Mouse (Mus musculus) lung, postnatal 25 days (tissue): ENCODE data around the gene Pde6b.

Experiments used
- DNase-seq: peaks from one replicate; pipeline ENCODE4 v3.0.0; 2022; ENCODE audit warnings: low spot score

Pde6b gene

GRCm38 (mm10) chr5:108389744-108390143 is 1.6 kb downstream of the Pde6b start:
- no peak for DNase-seq

GRCm38 (mm10) chr5:108403453-108403852 is 15.3 kb downstream of the Pde6b start:
- DNase-seq = no peak

- DNase-seq = no peak
These were observed 17.3 kb downstream of the Pde6b start for GRCm38 (mm10) chr5:108405460-108405859.

- no peak for DNase-seq
These were observed 18.8 kb downstream of the Pde6b start for GRCm38 (mm10) chr5:108406977-108407376.

GRCm38 (mm10) chr5:108414711-108415110 is 26.5 kb downstream of the Pde6b start:
- DNase-seq = no peak

- DNase-seq = no peak
These were observed 34.5 kb downstream of the Pde6b start for GRCm38 (mm10) chr5:108422741-108423140.

GRCm38 (mm10) chr5:108423427-108423826 is 35.2 kb downstream of the Pde6b start:
- no peak for DNase-seq

- peak; percentile 52 for DNase-seq
These were observed 39.0 kb downstream of the Pde6b start for GRCm38 (mm10) chr5:108427186-108427585.

- DNase-seq = no peak
These were observed 43.0 kb downstream of the Pde6b start for GRCm38 (mm10) chr5:108431196-108431595.

- peak; percentile 94 for DNase-seq
These were observed 45.8 kb downstream of the Pde6b start, which contains the start of gene Atp5k for GRCm38 (mm10) chr5:108433804-108434587. Gene Atp5k (minus strand): TSS chr5:108434448.

- DNase-seq = no peak
These were observed 47.9 kb downstream of the Pde6b start for GRCm38 (mm10) chr5:108436101-108436500.

GRCm38 (mm10) chr5:108446973-108447372 is 58.8 kb downstream of the Pde6b start:
- DNase-seq = peak; percentile 39

- DNase-seq = no peak
These were observed 59.7 kb downstream of the Pde6b start for GRCm38 (mm10) chr5:108447857-108448256.

GRCm38 (mm10) chr5:108448785-108449668 is 60.8 kb downstream of the Pde6b start, which contains the start of gene Mfsd7a:
Gene Mfsd7a (minus strand): TSS chr5:108448891.
- peak; percentile 77 for DNase-seq

GRCm38 (mm10) chr5:108450837-108451540 is 62.8 kb downstream of the Pde6b start:
- DNase-seq = no peak

GRCm38 (mm10) chr5:108451611-108452010 is 63.4 kb downstream of the Pde6b start:
- DNase-seq = no peak

GRCm38 (mm10) chr5:108452422-108452821 is 64.2 kb downstream of the Pde6b start:
- DNase-seq = no peak

GRCm38 (mm10) chr5:108454094-108454493 is 65.9 kb downstream of the Pde6b start:
- no peak for DNase-seq

GRCm38 (mm10) chr5:108458706-108459105 is 70.5 kb downstream of the Pde6b start:
- no peak for DNase-seq

- DNase-seq = no peak
These were observed 72.3 kb downstream of the Pde6b start for GRCm38 (mm10) chr5:108460461-108460860.

- DNase-seq = peak; percentile 98
These were observed 73.2 kb downstream of the Pde6b start, which contains the start of gene Pcgf3 for GRCm38 (mm10) chr5:108461082-108462065. Gene Pcgf3 (plus strand): TSS chr5:108461232.
